Mouse (Mus musculus) testis, adult 2 months (tissue): ENCODE measurements around the gene Asic1.

Experiments
- CTCF ChIP-seq: fragments of 200-500 bp; IDR thresholded peaks from 2 replicates; pipeline ENCODE4 v1.5.1; 2012; ENCODE audit warnings: low read depth, mild to moderate bottlenecking, inconsistent platforms, low read length, moderate library complexity; ENCODE audit not compliant: control insufficient read depth, insufficient read depth, insufficient replicate concordance
- POLR2A ChIP-seq: fragments of 200-500 bp; IDR thresholded peaks from 2 replicates; pipeline ENCODE4 v1.6.1; 2012; ENCODE audit warnings: low read depth, mild to moderate bottlenecking, inconsistent platforms, low read length, moderate library complexity; ENCODE audit not compliant: control insufficient read depth

DNA sequence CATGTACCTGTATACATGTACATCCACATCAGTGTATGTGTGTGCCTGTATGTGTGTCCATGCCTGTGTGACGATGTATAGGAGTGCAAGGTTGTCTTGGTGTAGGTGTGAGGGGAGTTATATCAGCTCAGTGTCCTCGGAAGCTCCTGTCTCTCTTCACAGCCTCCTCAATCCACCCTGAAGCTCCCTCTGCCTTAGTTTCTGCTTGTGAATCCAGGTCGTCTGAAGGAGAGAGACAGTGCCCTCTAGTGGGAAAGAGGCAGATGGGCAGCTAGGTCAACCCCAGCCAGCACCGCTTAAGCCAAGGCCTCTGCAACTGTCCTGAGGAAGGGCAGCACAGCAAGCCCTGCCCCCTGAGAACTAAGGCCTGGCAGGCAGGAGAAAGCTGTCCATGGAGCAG lies 18.5 kb downstream of the Asic1 start:
- TF ChIP-seq POLR2A (no peak), CTCF (peak; percentile 76; the same call in 1 of the 2 replicates)
